Mouse (Mus musculus): ENCODE measurements at regions not wholly inside any gene's neighbourhood (a gene's known extent, or its start where the extent isn't known, plus 50 kb on each side); places are given as distances from the start of the nearest gene placed in this dataset.

GRCm38 (mm10) chr11:32991036-32991616 lies 156.1 kb downstream of the Fgf18 start:
- ATAC-seq (replicated peaks; ENCODE audit: low read depth, poor library complexity, severe bottlenecking): no peak

GRCm38 (mm10) chr11:32990201-32990600 lies 157.0 kb downstream of the Fgf18 start:
- no peak for ATAC-seq (replicated peaks; ENCODE audit: low read depth, poor library complexity, severe bottlenecking)

GRCm38 (mm10) chr11:32978899-32979298 lies 154.5 kb upstream of the Smim23 start:
- no peak for ATAC-seq (replicated peaks; ENCODE audit: low read depth, poor library complexity, severe bottlenecking)

GRCm38 (mm10) chr11:32976572-32976971 lies 152.2 kb upstream of the Smim23 start:
- no peak for ATAC-seq (replicated peaks; ENCODE audit: low read depth, poor library complexity, severe bottlenecking)

- no peak for ATAC-seq (replicated peaks; ENCODE audit: low read depth, poor library complexity, severe bottlenecking)
Measured at GRCm38 (mm10) chr11:32973453-32973852, 149.0 kb upstream of the Smim23 start.

GRCm38 (mm10) chr11:32965418-32965817 lies 141.0 kb upstream of the Smim23 start:
- no peak for ATAC-seq (replicated peaks; ENCODE audit: low read depth, poor library complexity, severe bottlenecking)

- ATAC-seq (replicated peaks; ENCODE audit: low read depth, poor library complexity, severe bottlenecking): no peak
Measured at GRCm38 (mm10) chr11:32963625-32964293, 139.4 kb upstream of the Smim23 start.

- ATAC-seq (replicated peaks; ENCODE audit: low read depth, poor library complexity, severe bottlenecking): no peak
Measured at GRCm38 (mm10) chr11:32961600-32961999, 137.2 kb upstream of the Smim23 start.

GRCm38 (mm10) chr11:32958961-32959360 lies 134.6 kb upstream of the Smim23 start:
- ATAC-seq (replicated peaks; ENCODE audit: low read depth, poor library complexity, severe bottlenecking): no peak

- no peak for ATAC-seq (replicated peaks; ENCODE audit: low read depth, poor library complexity, severe bottlenecking)
Measured at GRCm38 (mm10) chr11:32956993-32957392, 132.6 kb upstream of the Smim23 start.

- no peak for ATAC-seq (replicated peaks; ENCODE audit: low read depth, poor library complexity, severe bottlenecking)
Measured at GRCm38 (mm10) chr11:32952271-32952670, 127.9 kb upstream of the Smim23 start.

GRCm38 (mm10) chr11:32948132-32948531 lies 123.7 kb upstream of the Smim23 start:
- ATAC-seq (replicated peaks; ENCODE audit: low read depth, poor library complexity, severe bottlenecking): no peak

- no peak for ATAC-seq (replicated peaks; ENCODE audit: low read depth, poor library complexity, severe bottlenecking)
Measured at GRCm38 (mm10) chr11:32946481-32947001, 122.1 kb upstream of the Smim23 start.

- ATAC-seq (replicated peaks; ENCODE audit: low read depth, poor library complexity, severe bottlenecking): no peak
Measured at GRCm38 (mm10) chr11:32945071-32945470, 120.7 kb upstream of the Smim23 start.

GRCm38 (mm10) chr11:32941331-32942009 lies 117.1 kb upstream of the Smim23 start:
- ATAC-seq (replicated peaks; ENCODE audit: low read depth, poor library complexity, severe bottlenecking): no peak

- ATAC-seq (replicated peaks; ENCODE audit: low read depth, poor library complexity, severe bottlenecking): no peak
Measured at GRCm38 (mm10) chr11:32939102-32939501, 114.7 kb upstream of the Smim23 start.

- no peak for ATAC-seq (replicated peaks; ENCODE audit: low read depth, poor library complexity, severe bottlenecking)
Measured at GRCm38 (mm10) chr11:32937167-32937566, 112.8 kb upstream of the Smim23 start.

GRCm38 (mm10) chr11:32931928-32932327 lies 107.5 kb upstream of the Smim23 start:
- ATAC-seq (replicated peaks; ENCODE audit: low read depth, poor library complexity, severe bottlenecking): no peak

GRCm38 (mm10) chr11:32931018-32931417 lies 106.6 kb upstream of the Smim23 start:
- ATAC-seq (replicated peaks; ENCODE audit: low read depth, poor library complexity, severe bottlenecking): no peak

- ATAC-seq (replicated peaks; ENCODE audit: low read depth, poor library complexity, severe bottlenecking): no peak
Measured at GRCm38 (mm10) chr11:32928837-32929236, 104.4 kb upstream of the Smim23 start.
